Mouse (Mus musculus) forebrain, embryonic 13.5 days (tissue): ENCODE results near the gene Casp8. TPM values are rescaled to one million over a fixed set of nuclear protein-coding genes. Genes with fewer than 3 reads are reported as not detected.
"Not testable (repeated sequence)": the region's sequence is repeated elsewhere in the genome, so short reads cannot be mapped to it uniquely, and the experiment has no call there.

Experiments
- ATAC-seq: fragments of 200-750 bp; cut with Nextera tagmentation; 2 replicates; pipeline ENCODE4 v1.8.0; 2017
- H3K27ac ChIP-seq: fragments of 300-500 bp; sonication (generic); 2 replicates; pipeline ENCODE4 v1.5.1; 2015; ENCODE audit warnings: inconsistent platforms, mild to moderate bottlenecking, moderate library complexity
- H3K27me3 ChIP-seq: fragments of 300-500 bp; sonication (generic); 2 replicates; pipeline ENCODE4 v1.6.1; 2015; ENCODE audit warnings: mild to moderate bottlenecking, inconsistent platforms
- H3K36me3 ChIP-seq: fragments of 300-500 bp; sonication (generic); 2 replicates; pipeline ENCODE4 v1.6.1; 2015; ENCODE audit warnings: mild to moderate bottlenecking, inconsistent platforms; ENCODE audit not compliant: poor library complexity, severe bottlenecking
- H3K4me1 ChIP-seq: fragments of 300-500 bp; sonication (generic); 2 replicates; pipeline ENCODE4 v1.6.1; 2015; ENCODE audit warnings: inconsistent platforms
- H3K4me2 ChIP-seq: fragments of 300-500 bp; sonication (generic); 2 replicates; pipeline ENCODE4 v1.6.1; 2015; ENCODE audit warnings: inconsistent platforms, mild to moderate bottlenecking, moderate library complexity
- H3K4me3 ChIP-seq: fragments of 300-500 bp; sonication (generic); 2 replicates; pipeline ENCODE4 v1.5.1; 2015; ENCODE audit warnings: mild to moderate bottlenecking, inconsistent platforms
- H3K9ac ChIP-seq: fragments of 300-500 bp; sonication (generic); 2 replicates; pipeline ENCODE4 v1.6.1; 2015; ENCODE audit warnings: mild to moderate bottlenecking, inconsistent platforms
- H3K9me3 ChIP-seq: fragments of 300-500 bp; sonication (generic); replicated peaks from 2 replicates; pipeline ENCODE4 v1.6.1; 2016; ENCODE audit warnings: inconsistent platforms
- WGBS: fragments of 180-500 bp; shearing (Covaris S2); methylation state at CpG from one replicate; pipeline ENCODE4 v1.1.7; 2015; 5-methylcytosine and 5-hydroxymethylcytosine counted together
- polyA plus RNA-seq: library from polyadenylated mRNA; unstranded; fragments of >200 nt; fragmentation: Nextera tagmentation; extraction: Ambion mirVana; gene quantifications from 2 replicates; pipeline ENCODE4 v1.2.1, GENCODE M21; 2015

Casp8 gene
- polyA plus RNA-seq, 1 experiment from 2014 or later = 7.2 TPM

DNA sequence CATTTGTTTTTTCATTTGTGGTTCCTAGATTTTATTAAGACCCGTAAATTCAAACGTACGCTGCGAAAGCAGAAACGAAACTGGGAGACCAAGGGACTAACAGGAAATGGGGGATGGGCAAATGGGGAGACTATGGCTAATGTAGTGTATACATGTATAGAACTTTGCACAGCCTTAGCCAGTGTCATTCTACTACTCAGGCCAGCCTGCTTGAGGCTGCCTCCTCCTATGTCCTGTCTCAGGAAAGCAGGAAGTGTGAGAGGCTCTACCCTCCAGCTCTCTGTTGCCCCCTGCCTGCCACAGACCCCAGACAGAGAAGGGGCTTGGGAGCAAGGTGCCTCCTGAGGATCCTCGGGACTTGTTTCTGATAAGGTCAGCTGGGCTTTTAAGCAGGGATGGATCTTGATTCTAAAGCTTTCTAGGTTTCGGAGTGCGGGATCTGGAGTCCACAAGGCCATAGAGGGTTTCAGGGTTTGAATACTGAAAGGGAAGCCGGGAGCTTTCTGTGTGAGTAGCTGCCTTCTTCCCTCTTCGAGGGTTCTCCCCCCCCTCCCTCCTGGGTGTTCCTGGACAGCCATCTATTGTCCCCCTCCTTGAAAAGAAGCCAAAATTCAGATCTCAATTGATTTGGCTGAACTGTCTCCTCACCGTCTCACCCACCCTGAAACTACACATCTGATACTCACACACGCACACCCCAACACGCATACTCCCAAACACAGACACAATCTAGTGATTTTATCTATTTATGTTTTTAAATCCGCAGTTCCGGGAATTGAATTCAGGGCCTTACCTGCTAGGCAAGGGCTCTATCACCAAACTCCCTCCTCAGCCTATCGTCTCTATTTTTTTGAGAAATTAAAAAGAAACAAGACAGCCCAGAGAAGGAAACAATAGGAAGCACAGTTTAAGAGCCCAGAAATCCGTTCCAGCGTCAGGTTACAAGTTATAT is 7.4 kb downstream of the Casp8 start:
- no peak for ATAC-seq
- no peak overlapping the region for H3K4me2 ChIP-seq
- WGBS = 79% methylated on average over 18 of the region's 18 CpGs
- no peaks in the 10 kb centered on the region for H3K9me3 ChIP-seq
- no peaks in the 10 kb centered on the region for H3K27me3 ChIP-seq
- H3K36me3 ChIP-seq = no peaks in the 10 kb centered on the region
- H3K4me3 ChIP-seq = no peak overlapping the region
- H3K4me1 ChIP-seq = no peaks in the 10 kb centered on the region
- no peak overlapping the region for H3K9ac ChIP-seq
- no peak overlapping the region for H3K27ac ChIP-seq

DNA sequence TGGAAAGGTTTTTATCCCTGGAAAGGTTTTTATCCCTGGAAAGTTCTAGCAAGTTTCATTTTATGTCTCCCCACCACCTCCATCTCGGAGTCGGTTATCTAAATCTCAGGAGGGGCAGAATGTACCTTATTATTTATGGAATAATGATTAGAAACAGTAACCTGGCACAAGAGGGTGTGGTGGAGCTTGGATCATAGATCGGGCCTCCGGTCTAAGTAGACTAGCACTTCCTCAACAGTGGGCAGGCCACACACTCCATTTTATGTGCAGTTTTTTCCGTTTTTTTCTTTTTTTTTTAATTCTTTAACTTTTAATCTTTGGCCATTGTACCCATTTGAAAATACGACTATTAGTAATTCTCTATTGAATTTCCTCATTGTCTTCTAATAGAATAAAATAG is 8.4 kb downstream of the Casp8 start:
- no peaks in the 10 kb centered on the region for H3K27me3 ChIP-seq
- no peaks in the 10 kb centered on the region for H3K9me3 ChIP-seq
- H3K9ac ChIP-seq = no peak overlapping the region
- no peak overlapping the region for H3K27ac ChIP-seq
- H3K36me3 ChIP-seq = no peaks in the 10 kb centered on the region
- H3K4me1 ChIP-seq = no peaks in the 10 kb centered on the region
- no peak overlapping the region for H3K4me2 ChIP-seq
- no peak for ATAC-seq
- H3K4me3 ChIP-seq = no peak overlapping the region
- WGBS = 88% methylated on average over 6 of the region's 6 CpGs

DNA sequence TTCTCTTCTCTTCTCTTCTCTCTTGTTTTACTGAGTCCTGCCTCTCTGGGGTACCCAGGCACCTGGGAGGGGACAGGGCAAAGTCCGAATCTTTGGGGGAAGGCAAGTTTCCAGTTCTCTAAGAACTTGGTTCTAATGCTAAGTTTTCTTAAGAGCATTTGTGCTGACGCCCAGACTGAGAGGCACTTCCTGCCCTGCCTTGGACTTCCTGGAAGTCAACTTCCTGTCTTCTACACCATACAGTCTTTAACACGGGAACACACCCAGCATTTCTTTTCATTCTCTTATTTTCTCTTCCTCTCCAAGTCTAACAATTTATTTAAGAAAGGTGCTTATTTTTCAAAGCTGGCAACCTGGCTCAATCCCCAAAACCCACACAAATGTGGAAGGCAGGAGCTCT is 11.5 kb downstream of the Casp8 start:
- no peak overlapping the region for H3K9ac ChIP-seq
- no peak for ATAC-seq
- H3K4me2 ChIP-seq = no peak overlapping the region
- no peaks in the 10 kb centered on the region for H3K27me3 ChIP-seq
- WGBS = 85% methylated on average over 3 of the region's 3 CpGs
- H3K27ac ChIP-seq = no peak overlapping the region
- H3K4me3 ChIP-seq = no peak overlapping the region
- no peaks in the 10 kb centered on the region for H3K36me3 ChIP-seq
- no peaks in the 10 kb centered on the region for H3K4me1 ChIP-seq
- no peaks in the 10 kb centered on the region for H3K9me3 ChIP-seq

DNA sequence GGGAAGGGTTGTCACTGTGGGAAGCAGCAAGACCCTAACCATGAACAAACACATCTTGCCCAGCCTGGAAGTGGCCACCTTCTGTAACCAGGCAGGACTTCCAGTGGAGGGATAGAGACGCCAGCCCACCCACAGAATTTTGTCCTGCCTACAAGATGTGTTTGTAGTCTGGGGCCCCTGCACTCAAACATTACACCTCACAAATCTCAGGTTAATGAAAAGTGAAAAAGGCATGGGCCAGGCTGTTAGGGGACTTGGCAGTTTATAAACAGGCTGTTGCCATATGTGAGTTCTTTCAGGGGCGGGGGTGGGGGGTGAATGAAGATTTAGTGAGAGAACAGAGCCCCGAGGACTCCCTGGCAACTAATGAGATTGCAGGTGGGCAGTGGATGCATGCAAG is 31.1 kb downstream of the Casp8 start:
- no peak for ATAC-seq
- Histone ChIP-seq H3K36me3 (no peaks in the 10 kb centered on the region), H3K4me1 (no peaks in the 10 kb centered on the region), H3K9ac (no peak overlapping the region), H3K27ac (no peak overlapping the region), H3K9me3 (no peaks in the 10 kb centered on the region), H3K4me3 (no peak overlapping the region), H3K27me3 (no peaks in the 10 kb centered on the region), H3K4me2 (no peak overlapping the region)
- WGBS = 89% methylated on average over 3 of the region's 3 CpGs

- no peaks in the 10 kb centered on the region for H3K4me1 ChIP-seq
- no peak overlapping the region for H3K27ac ChIP-seq
- no peak overlapping the region for H3K4me3 ChIP-seq
- H3K36me3 ChIP-seq = no peaks in the 10 kb centered on the region
- H3K4me2 ChIP-seq = no peak overlapping the region
- H3K9me3 ChIP-seq = no peaks in the 10 kb centered on the region
- 84% methylated on average over 5 of the region's 5 CpGs for WGBS
- no peak overlapping the region for H3K9ac ChIP-seq
- no peak for ATAC-seq
- no peaks in the 10 kb centered on the region for H3K27me3 ChIP-seq
Measured at GRCm38 (mm10) chr1:58830741-58831140, 35.6 kb downstream of the Casp8 start.

GRCm38 (mm10) chr1:58832198-58832597 is 37.0 kb downstream of the Casp8 start:
- 74% methylated on average over 2 of the region's 2 CpGs for WGBS
- Histone ChIP-seq H3K27ac (no peak overlapping the region), H3K4me2 (no peak overlapping the region), H3K36me3 (no peaks in the 10 kb centered on the region), H3K9me3 (no peaks in the 10 kb centered on the region), H3K4me1 (no peaks in the 10 kb centered on the region), H3K9ac (no peak overlapping the region), H3K27me3 (no peaks in the 10 kb centered on the region), H3K4me3 (no peak overlapping the region)
- no peak for ATAC-seq

DNA sequence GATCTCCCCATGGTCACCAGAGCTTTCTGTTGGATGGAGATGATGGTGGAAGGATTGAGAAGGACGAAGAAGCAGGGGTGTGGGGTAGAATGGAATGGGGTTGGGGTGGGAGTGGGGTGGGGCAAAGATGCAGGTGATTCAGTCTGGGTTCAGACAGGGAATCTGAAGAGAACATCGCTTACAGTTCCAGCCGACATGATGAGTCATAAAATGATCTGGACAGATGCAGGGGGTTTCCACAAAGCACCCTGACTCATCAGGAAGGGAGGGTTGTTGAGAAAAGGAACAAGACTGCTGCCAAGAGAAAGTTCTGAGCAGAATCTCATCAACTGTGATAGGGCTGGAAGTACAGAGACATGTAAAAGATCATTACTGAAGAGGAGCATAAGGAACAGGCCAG is 61.6 kb downstream of the Casp8 start:
- not testable (repeated sequence) for H3K4me2 ChIP-seq

GRCm38 (mm10) chr1:58859131-58859530 is 64.0 kb downstream of the Casp8 start:
- H3K4me1 ChIP-seq, ATAC-seq, H3K27me3 ChIP-seq: not testable (repeated sequence)

More for the DNA sequence above, 61.6 kb downstream of the Casp8 start:
- ATAC-seq, H3K27me3 ChIP-seq, H3K9me3 ChIP-seq, H3K4me1 ChIP-seq, H3K4me3 ChIP-seq, H3K27ac ChIP-seq, H3K36me3 ChIP-seq, H3K9ac ChIP-seq: not testable (repeated sequence)
- WGBS = 84% methylated on average over 3 of the region's 3 CpGs

GRCm38 (mm10) chr1:58859738-58860365 is 64.7 kb downstream of the Casp8 start:
- not testable (repeated sequence) for ATAC-seq, H3K36me3 ChIP-seq, H3K4me1 ChIP-seq, H3K4me3 ChIP-seq, H3K27me3 ChIP-seq, H3K9me3 ChIP-seq, H3K27ac ChIP-seq, H3K4me2 ChIP-seq, H3K9ac ChIP-seq
- 72% methylated on average over 13 of the region's 13 CpGs for WGBS

More at GRCm38 (mm10) chr1:58859131-58859530, 64.0 kb downstream of the Casp8 start:
- H3K9ac ChIP-seq, H3K27ac ChIP-seq, H3K36me3 ChIP-seq, H3K4me2 ChIP-seq, H3K4me3 ChIP-seq, H3K9me3 ChIP-seq: not testable (repeated sequence)
- 79% methylated on average over 4 of the region's 4 CpGs for WGBS

DNA sequence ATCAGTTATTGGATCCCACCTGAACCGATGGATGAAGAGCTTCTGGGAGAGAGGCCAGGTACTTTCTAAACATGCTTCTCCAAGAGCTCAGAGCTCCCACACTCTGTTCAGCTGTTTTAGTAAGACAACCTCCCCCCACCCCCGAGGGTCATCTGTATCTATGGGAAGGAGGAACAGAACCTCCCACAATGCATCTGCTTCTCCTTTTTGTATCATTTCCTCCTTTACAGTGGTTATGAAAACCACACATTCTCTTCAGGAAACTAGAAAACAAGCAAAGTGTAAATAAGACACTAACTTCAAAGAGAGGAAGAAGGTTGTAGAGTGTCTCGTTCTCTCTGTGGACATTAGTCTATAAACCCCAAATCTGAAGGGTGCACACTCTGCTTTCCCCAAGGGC is 65.4 kb downstream of the Casp8 start:
- ATAC-seq, H3K9me3 ChIP-seq, H3K36me3 ChIP-seq, H3K4me3 ChIP-seq, H3K4me2 ChIP-seq, H3K9ac ChIP-seq, H3K27ac ChIP-seq, H3K27me3 ChIP-seq, H3K4me1 ChIP-seq: not testable (repeated sequence)
- WGBS = 85% methylated on average over 3 of the region's 3 CpGs

- H3K36me3 ChIP-seq, H3K27ac ChIP-seq: not testable (repeated sequence)
- 94% methylated on average over 4 of the region's 4 CpGs for WGBS
Measured at GRCm38 (mm10) chr1:58876500-58876899, 81.3 kb downstream of the Casp8 start.

GRCm38 (mm10) chr1:58879291-58879690 is 84.1 kb downstream of the Casp8 start:
- H3K36me3 ChIP-seq, H3K9ac ChIP-seq, H3K4me3 ChIP-seq, H3K4me2 ChIP-seq, H3K9me3 ChIP-seq, H3K27me3 ChIP-seq, H3K27ac ChIP-seq, ATAC-seq, H3K4me1 ChIP-seq: not testable (repeated sequence)
- WGBS = 85% methylated on average over 2 of the region's 2 CpGs

More at GRCm38 (mm10) chr1:58876500-58876899, 81.3 kb downstream of the Casp8 start:
- ATAC-seq, H3K27me3 ChIP-seq, H3K4me2 ChIP-seq, H3K4me1 ChIP-seq, H3K4me3 ChIP-seq, H3K9me3 ChIP-seq, H3K9ac ChIP-seq: not testable (repeated sequence)
